Mouse (Mus musculus) 416B (cell line): ENCODE data around the gene Trim46.
A peak's percentile ranks its signal among the peaks of the same experiment; 100 is the strongest.

Experiments used
- DNase-seq: peaks from one replicate; pipeline ENCODE4 v3.0.0; 2011; ENCODE audit warnings: low read depth

Gene Trim46

DNA sequence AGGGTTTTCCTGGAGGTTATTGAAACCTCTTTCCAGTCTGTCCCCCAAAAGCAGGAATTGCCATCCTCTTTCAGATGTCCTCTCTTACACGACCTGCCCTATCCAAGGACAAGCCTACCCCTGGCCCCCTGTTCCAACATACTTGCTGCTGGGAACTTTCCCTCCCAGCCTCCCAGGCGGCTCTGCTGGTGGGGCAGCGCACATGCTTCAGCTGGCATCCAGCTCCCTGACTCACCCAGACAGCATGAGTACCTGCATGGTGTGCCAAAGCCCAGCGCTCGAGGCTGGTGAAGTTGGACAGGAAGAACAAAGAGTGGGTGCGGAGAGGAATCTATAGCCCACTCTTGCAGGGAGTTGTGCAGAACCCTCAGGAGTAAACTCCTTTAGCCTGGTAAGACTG is 24.8 kb upstream of the Trim46 start:
- no peak for DNase-seq

DNA sequence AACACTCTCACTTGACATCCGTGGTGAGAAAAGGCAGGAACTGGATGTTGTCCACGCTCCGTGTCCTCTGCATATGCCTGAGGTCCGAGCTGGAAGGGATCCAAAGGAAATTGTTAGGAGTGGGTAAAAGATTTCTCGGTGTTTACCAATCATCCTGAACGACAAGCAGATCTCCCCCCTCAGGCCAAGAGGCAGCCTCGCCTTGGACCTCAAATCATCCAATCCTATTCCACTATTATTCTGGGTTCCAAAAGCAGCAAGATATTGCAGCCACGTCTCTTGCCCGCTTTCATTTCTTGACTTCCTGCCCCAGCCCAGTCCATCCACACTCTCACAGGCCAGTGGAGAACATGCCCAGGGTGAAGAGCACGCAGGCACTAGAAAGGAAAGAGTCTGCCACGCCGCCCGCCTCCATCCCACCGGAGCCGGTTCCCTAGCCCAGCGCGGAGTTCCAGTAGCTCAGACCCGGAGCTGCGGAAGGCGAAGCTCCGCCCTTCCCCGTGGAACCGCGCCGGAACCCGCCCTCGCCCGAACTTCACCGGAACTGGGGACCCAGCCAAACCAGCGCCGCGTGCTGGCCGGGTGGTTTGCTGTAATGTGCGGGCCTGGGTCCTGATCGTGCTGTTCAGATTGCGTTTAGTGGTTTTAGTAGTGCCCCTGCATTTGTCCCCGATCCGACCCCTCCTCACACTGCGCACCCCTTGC is 24.1 kb upstream of the Trim46 start, which contains the start of gene Slc50a1:
Gene Slc50a1 (minus strand): TSS at position 520 of the 705 bp plus-strand sequence.
- DNase-seq, result peak; percentile 76

DNA sequence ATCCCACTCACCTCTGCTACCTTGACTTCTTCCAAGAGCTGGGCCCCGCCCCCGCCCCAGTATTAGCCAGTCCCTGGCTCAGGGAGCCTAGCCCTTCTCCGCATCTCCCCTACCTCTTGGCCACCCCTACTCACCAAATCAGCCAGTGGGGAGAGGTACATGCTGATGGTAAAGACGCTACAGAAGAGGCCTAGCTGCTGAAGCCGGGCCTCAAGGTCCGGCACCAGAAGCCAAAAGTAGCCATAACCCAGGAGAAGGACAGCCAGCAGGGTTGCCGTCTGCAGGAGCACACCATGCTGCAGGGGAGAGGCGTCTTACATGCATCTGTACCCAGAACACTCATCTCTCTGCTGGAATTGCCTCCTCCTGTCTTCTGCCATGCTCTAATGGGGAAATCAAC is 22.8 kb upstream of the Trim46 start:
- DNase-seq, result no peak

DNA sequence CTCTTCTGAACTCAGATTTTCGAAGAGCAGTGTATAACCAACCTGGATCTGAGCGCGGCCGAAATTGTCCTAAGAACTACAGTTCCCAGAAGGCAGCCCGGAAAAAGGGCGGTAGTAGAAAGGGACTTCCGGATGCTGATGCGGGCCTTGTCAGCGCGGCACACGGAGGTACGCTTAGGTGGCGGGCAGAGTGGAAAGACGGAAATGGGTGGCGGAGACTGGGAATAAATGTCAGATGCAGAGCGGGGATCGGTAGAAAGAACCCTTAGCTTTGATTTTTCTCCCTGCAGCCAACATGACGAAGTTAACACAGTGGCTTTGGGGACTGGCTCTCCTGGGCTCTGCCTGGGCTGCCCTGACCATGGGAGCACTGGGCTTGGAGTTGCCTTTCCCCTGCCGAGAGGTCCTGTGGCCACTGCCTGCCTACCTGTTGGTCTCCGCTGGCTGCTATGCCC is 20.4 kb upstream of the Trim46 start:
- DNase-seq, result peak; percentile 88

DNA sequence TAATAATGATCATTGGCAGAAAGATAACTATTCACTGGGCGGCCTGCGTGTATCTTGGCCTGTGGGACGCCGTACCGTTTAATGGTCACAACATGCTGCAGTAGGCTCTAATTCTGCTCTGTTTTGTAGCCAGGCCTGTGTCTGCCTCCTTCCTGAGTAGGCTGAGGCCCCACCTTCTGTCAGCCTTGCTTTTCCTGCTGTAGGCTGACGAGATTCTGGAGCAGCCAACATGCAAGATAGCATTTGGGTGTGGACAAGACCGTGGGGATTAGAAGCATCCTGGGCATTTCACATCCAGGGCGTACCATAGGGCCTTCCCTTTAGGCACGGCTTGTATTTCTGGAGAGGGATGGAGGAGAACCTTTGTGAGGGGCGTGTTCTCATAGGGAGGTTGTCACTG is 16.3 kb upstream of the Trim46 start:
- no peak for DNase-seq

DNA sequence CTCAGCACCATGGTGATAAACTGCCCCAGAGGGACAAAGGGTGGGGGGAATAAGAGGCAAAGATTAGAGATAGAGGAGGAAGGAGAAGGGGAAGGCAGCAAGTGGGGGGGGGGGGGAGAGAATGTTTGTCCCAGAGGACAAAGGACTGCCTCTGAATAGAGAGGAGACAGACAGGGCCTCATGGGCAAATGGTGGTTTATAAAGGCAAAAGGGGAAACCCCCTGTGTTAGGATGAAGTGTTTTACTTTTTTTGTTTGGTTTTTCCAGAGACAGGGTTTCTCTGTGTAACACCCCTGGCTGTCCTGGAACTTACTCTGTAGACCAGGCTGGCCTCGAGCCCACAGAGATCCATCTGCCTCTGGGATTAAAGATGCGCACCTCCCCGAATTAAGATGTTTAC is 14.1 kb upstream of the Trim46 start:
- DNase-seq, result no peak

DNA sequence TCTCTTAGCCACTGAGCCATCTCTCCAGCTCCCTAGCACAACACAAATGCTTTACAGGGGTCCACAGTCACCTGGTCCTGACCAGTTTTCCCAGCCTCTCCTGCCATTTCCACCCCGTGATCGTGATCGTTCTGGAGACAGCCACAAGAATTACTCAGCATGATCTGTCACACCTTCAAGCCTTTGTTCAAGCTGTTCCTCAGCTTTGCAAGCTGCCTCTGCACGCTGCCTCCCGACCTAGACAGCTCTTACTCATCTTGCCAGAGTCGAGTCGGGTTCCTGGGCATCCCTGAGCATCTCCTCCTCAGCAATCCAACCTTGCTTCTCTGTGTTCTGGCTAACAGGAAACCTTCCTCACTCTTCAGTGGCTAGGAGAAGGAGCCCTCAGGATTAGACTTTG is 13.0 kb upstream of the Trim46 start, which contains the start of gene Dpm3:
Gene Dpm3 (plus strand): TSS at position 283 of the 400 bp plus-strand sequence.
- no peak for DNase-seq

DNA sequence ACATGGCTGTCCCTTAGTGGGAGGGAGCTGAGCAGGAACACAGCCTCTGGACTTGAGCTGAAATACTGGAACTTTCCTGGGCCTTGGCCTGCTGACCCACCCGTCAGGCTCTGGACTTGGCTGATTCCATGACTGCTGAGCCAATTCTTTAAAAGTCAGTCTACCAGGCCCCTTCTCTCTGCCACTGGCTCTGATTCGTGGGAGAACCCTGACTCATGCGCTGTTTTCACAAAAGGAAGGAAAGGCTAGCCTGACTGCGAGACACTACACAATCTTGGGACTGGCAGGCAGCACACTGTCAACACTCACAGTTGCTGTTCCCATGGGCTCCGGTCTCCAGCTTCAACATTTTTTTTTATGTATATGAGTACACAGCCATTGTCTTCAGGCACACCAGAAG is 10.1 kb upstream of the Trim46 start:
- peak; percentile 38 for DNase-seq

DNA sequence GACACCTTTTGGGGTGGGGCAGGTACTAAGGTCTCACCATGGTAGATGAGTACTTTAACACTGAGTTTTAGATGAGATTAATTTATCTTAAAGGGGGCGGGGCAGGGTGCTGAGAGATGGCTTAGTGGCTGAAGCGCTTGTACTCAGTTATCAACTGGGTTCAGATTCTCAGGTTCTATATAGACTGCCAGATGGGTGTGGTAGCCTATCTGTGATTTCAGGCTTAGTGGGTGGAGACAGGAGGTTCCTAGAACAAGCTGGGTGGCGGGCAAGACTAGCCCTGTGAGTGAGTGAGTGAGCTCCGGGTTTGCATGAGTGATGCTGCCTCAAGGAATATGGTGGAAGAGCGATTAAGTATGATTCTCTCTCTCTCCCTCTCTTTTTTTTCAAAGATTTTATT is 8.9 kb upstream of the Trim46 start:
- DNase-seq, result no peak

DNA sequence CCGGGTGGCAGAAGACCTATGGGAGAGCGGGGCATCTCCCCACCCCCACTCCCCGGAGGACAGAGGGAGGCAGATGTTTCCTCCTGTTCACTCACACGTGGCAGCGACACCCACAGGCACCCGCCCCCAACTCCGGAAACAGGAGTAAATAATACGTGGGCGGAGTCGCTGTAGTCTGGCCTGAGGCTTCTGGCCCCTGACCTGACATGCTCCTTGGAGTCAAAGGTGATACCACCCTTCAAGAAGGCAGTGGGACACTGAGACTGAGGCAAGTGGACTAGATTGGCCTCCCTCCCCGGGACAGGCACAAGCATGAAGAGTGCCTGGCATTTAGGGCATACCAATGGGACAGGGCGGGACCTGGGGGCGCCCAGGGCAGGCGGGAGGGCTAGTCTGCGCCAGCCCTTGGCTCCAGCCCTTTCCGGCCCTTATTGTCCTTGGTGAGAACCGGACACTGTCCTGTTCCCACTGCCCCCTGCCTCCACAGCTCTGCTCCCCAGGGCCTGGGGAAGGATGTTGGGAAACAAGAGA is 5.3 kb upstream of the Trim46 start:
- DNase-seq, result peak; percentile 89

DNA sequence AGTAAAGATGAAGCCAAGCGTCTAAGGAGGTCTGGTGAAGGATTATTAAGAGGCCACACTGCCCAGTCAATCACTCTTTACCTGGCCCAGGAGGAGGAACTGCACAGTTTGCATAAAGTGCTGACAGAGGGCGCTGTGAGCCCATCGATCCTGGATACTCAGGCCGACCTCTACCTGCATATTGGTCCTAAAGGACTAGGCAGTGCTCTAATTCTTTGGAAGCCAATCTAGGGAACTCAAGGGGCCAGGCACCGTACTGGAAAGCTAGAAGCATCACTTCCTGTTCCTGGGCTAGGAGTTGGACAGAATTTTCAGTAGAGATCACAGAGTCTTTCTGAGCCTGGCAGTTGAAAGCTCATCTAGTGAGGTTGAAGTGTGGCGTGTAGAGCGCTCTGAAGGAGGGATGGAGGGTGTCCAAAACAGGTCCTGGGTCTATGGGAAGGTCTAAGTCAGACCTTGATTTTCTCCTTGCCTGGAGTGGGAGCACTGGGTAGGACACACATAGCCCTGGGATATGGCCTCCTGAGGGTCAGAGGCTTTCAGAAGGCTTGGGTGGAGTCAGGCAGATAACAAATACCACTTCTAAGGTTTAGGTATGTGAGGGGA is 4.4 kb upstream of the Trim46 start:
- peak; percentile 81 for DNase-seq

DNA sequence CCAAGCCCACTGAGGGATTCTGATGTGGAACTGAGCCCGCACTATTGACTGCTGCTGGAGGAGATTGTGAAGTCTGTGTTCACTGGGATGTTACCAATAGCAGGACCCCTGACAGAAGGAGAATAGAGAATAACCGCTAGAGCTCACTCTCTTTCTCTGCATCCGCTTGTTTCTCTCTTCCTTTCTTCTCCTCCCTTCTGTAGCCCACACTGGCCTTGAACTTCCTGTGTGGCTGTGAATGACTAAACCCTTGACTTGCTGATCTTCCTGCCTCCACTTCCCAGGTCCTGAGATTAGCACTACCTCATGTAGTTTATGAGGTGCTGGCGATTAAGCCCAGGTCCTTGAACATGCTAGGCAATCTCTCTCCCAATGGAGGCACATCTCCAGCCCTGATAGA is 1.4 kb upstream of the Trim46 start:
- DNase-seq, result peak; percentile 54

DNA sequence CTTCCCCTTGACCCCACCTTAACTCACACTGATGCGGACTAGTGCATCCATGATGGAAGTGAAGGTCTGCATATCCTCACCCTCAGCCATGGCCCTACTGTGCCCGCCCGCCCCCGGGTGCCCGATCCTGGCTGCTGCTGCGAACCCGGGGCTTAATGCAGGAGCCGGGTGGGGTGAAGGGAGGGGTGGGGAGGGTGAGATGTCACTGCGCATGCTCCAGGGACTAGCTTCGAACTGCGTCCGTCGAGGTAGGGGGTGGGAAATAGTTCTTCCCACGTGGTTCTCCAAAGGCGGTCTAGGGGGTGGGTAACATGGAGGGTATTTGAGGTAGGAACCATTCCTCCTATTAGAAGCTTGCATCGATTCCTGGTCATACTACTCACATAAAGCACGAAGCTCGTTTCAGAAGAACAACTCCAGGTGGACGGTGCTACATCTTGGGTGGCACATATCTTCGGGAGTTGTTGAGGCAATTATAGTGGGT is 379 bp downstream of the Trim46 start, which contains the start of gene Krtcap2:
Gene Krtcap2 (plus strand): TSS at position 279 of the 484 bp plus-strand sequence.
- peak; percentile 72 for DNase-seq

DNA sequence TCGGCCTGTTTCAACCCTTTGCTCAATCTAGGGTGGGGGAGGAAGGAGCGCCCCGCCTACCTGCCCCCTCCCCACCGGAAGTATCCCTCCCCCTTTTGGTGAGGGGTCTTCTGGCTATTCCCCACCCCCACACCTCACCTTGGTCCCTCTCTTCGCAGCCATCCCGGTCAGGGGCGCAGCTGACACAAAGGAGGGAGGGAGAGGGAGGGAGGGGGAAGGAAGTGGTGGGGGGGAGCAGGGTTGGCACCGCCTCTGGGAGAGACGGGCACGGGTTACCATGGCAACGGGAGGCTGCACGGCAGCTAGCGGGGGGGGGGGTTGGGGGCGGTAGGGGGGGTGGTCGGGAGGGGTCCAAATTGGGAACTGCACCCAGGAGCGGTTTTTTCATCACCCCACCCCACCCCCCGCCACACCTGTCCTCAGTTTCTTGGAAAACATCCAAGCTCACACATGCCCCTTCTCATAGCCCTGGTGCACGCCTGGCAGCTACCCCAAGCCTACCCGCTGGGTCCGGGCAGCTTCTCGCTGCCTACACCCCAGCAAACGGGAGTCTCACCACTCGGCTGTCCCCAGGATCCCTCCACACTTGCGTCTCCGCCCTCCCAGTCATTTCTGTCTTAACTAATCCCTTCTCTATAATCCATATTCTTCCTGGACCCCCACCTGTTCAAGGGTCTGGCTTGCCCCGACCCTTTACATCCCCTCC is 974 bp downstream of the Trim46 start:
- DNase-seq, result peak; percentile 59

DNA sequence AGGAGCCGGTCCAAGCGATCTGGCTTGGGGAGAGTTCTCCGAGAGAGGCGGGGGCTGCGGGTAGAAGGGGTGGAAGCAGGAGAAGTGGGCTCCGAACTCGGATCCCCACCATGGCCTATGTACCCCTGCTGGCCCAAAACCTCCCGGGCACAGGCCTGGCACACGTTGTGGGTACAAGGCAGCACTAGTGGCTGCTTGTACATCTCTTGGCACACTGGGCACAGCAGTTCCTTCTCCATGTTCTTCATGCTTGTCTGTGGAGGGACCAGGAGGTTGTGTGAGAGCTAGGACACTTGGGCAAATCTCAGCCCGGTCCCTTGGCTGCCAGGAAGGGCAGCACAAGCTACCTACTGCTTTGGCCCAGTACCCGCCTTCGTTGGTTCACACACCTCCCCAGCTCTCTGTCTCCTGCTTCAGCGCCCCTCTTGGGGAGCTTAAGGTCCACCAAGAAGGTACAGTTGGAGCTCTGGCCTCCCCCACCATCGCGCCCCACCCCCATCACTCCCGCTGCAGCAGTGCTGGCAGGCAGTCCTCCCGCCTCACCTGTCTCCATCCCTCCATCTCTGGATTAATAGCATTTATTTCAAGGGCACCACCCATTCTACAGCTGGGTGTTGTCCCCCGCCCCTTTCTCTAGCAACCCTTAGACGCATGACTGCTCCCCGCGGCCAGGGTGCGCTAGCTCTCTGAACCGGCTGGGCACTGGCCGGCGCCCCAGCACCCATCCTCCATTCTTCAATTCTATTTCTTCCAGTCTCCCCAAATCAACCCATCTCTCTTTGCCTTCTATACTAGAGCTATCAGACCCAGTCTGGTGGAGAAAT is 1.7 kb downstream of the Trim46 start:
- peak; percentile 42 for DNase-seq

DNA sequence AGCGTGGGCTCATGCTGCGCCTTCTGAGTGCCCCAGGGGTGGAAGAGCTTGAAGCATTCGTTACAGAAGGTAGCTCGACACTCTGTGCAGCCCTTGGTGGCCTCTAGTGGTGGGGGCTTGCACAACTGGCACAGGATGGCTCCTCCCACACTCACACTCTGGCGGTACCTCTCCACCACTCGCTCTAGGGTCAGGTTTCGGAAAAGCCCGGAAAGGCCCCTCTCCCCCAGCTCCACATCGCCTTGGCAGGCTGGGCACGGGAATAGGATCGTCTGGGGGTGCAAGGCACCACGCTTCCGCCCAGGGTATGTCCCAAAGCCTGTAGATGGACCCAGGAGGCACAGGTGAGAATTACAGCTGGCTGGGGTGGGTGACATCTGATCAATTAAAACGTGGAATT is 2.5 kb downstream of the Trim46 start:
- peak; percentile 72 for DNase-seq

DNA sequence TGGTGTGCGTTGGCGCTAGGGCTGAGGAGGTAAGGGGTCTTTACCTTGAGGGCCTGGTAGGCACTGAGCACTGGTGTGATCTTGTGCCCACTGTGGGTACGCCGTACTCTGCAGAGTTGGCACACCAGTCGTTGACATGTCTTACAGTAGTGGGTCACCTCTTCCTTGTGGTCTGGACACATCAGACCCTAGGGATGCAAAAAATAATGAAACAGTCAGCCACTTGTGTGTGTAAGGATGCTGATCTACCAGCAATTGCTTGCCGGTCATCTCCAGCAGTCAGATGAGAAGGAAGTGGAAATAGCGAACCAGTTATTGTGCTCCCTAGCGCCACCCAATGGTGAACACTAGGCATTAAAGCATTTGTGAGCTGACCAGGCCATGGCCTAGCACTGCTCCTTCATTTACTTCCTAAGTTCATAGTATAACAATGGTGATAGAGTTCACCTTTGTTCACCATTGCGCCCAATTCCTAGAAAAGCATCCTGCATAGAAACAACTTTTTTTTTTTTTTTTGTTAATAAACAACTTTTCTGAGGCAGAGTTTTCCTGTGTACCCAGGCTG is 3.7 kb downstream of the Trim46 start:
- peak; percentile 85 for DNase-seq

DNA sequence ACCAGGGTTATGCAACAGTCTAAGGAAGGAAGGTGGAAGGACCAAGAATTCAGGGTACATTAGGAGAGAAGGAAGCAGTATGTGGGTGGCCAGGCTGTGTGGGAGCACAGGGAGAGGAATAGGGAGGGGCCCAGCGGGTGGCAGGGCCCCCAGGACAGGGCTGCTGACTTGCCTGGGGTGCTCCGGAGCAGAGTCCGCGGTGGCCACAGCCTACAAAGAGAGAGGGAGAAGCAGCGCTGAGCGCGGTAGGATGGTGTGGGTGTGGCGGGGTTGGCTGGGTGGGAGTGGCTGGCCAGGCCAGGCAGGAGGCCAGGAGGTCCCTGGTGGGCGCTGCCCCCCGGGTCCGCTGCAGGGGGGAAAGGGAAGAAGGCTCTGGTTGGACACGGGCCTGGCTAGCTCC is 7.6 kb downstream of the Trim46 start:
- DNase-seq, result no peak

DNA sequence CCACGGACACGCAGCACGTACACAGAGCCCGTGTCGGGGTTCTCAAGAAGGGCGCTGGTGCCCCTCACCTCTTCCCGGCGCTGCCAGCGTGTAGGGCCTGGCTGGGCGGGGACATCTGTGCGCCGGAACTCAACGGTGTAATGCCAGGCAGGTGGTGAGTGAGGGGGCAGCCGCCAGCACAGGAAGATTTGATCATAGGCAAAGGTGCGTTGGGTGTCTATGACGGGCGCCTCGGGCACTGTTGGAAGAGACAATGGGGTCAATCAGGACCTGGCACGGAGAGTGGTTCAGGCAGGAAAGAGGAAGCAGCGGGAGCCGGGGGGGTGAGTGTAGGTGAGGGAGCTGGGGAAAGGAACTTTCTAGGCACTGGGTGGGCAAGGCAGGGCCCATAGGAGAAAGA is 8.4 kb downstream of the Trim46 start:
- no peak for DNase-seq

DNA sequence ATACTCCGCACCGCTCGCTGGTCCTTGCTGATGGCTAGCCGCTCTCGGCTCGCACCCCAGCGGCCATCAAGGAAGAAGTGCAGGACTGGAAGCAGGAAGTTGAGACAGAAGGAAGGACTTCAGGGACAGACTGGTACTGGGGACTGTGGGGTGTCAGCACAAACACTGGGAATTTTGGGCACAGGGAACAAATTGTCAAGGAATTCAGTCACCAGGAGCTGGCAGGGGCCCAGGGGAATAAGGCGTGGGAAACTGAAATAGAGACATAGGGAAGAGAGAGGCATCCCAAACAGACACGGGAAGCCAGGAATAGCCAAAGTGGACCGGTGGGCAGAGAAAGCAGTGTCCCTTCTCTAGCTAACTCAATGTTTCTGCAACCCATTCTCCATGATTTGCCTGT is 9.6 kb downstream of the Trim46 start:
- DNase-seq, result no peak

DNA sequence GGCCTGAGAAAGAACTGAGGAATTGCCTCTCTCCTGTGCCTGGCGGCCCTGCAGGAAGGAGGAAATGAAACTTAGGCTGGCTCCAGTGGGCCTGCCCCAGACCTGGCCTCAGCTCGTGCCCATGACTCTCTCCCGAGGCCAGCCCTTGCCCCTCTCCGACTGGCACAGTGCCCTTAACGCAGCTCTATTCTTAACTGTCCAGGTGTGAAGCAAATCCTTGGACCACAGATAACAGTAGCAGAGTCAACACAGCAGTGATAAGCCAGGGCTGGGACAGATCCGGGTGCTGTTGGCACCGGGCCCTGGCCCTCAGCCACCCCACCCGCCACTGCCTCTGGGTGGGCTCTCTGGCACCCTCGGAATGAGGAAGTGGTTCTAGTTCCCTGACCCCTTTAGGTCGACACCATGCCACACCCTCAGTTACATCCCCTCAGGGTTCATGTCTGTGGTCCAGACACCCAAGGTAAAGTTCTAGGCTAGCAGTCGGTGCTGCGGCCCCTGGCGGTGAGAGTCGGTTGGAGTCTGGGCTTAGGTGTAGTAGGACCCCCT is 12.5 kb downstream of the Trim46 start:
- DNase-seq, result no peak
